Mouse (Mus musculus): Measurements from ENCODE around the gene Tuba3a.

GRCm38 (mm10) chr6:125297149-125297820 lies 11.4 kb upstream of the Tuba3a start:
- TF ChIP-seq ELF1 (IDR thresholded peaks at IDR 0.05; ENCODE audit: low read depth, low read length) (no peak), CHD2 (IDR thresholded peaks at IDR 0.05; ENCODE audit: low read length) (no peak), E2F4 (IDR thresholded peaks at IDR 0.05; ENCODE audit: insufficient replicate concordance, low read depth, low read length) (no peak), EP300 (IDR thresholded peaks at IDR 0.05; ENCODE audit: low read length) (no peak), POLR2A (IDR thresholded peaks at IDR 0.05; ENCODE audit: low read depth, low read length) (no peak)

All from CH12.LX (cell line).